Mouse (Mus musculus): ENCODE data around the gene Phf6. TPM values are rescaled to one million over a fixed set of nuclear protein-coding genes. Genes with fewer than 3 reads are reported as not detected.
"Not testable (repeated sequence)": the region's sequence is repeated elsewhere in the genome, so short reads cannot be mapped to it uniquely, and the experiment has no call there.

Phf6 gene
- total RNA-seq (2014; rRNA removed): 29.7 and 32.9 TPM in 2 replicates
- polyA plus RNA-seq (2015; fragmentation: Nextera tagmentation; extraction: Ambion mirVana): 34.6 and 35.4 TPM in 2 replicates

GRCm38 (mm10) chrX:52911587-52912371, at the start of gene Phf6:
Gene Phf6, plus strand, starts transcription at chrX:52912266.
- Histone ChIP-seq H3K36me3 (ENCODE audit: insufficient read depth, low read length) (no peaks in the 10 kb centered on the region), H3K27ac (peak within 1 kb of the TSS; percentile 92), H3K4me3 (ENCODE audit: low read length) (peak within 1 kb of the TSS; percentile 60), H3K4me1 (ENCODE audit: insufficient read depth, low read length) (no peaks in the 10 kb centered on the region), H3K9me3 (ENCODE audit: low read length) (no peaks in the 10 kb centered on the region), H3K4me2 (ENCODE audit: low read depth, low read length) (peak within 1 kb of the TSS; percentile 55), H3K9ac (replicated peaks; ENCODE audit: low read length) (peak within 1 kb of the TSS; percentile 75), H3K27me3 (ENCODE audit: insufficient read depth, low read length) (no peaks in the 10 kb centered on the region)
- peak; percentile 99 for ATAC-seq
- 22% methylated on average over 52 of the region's 54 CpGs for WGBS
- peak; percentile 96 for DNase-seq (ENCODE audit: low spot score)
- TF ChIP-seq CTCF (IDR thresholded peaks at IDR 0.05; ENCODE audit: low read depth): no peak

DNA sequence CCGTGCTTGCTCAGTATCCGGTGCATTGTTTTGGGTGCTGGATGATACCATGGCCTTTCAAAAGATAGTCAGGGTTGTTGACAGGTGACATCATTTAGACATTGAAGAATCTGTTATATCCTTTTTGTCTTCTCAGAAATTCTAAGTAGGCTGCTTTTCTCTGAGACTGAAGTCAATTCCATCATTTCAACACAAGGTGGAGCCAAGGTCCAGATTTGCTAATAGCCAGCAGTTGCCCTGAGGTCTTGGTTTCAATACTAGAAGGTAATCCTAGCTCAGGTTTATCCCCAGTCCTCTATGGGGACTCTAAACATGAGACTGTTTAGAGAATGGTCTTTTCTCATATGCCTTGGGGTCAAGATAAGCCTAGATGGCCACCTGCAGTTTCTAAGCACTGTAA, 47.9 kb upstream of the Phf6 start:
- H3K4me1 ChIP-seq (ENCODE audit: insufficient read depth, low read length): no peaks in the 10 kb centered on the region
- peak; percentile 61 for DNase-seq (ENCODE audit: low spot score)
- no peak for ATAC-seq
- no peak overlapping the region for H3K4me2 ChIP-seq (ENCODE audit: low read depth, low read length)
- no peak overlapping the region for H3K9ac ChIP-seq (replicated peaks; ENCODE audit: low read length)
- no peak overlapping the region for H3K4me3 ChIP-seq (ENCODE audit: low read length)
- H3K27me3 ChIP-seq (ENCODE audit: insufficient read depth, low read length): no peaks in the 10 kb centered on the region
- WGBS: 66% methylated on average over 2 of the region's 2 CpGs
- H3K9me3 ChIP-seq (ENCODE audit: low read length): no peaks in the 10 kb centered on the region
- peak; percentile 68 for TF ChIP-seq CTCF (IDR thresholded peaks at IDR 0.05; ENCODE audit: low read depth)
- no peaks in the 10 kb centered on the region for H3K36me3 ChIP-seq (ENCODE audit: insufficient read depth, low read length)
- H3K27ac ChIP-seq: no peak overlapping the region

DNA sequence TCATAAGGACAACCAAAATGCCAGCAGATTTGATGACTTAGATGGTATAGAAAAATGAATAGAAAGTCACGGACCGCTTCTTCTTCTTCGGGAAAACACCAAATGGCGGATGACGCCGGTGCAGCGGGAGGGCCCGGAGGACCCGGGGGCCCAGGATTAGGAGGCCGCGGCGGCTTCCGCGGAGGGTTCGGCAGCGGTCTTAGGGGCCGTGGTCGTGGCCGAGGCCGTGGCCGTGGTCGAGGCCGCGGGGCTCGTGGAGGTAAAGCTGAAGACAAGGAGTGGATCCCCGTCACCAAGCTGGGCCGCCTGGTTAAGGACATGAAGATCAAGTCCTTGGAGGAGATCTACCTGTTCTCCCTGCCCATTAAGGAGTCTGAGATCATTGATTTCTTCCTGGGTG, 13.6 kb upstream of the Phf6 start:
- not testable (repeated sequence) for H3K36me3 ChIP-seq (ENCODE audit: insufficient read depth, low read length); H3K27me3 ChIP-seq (ENCODE audit: insufficient read depth, low read length); ATAC-seq; DNase-seq (ENCODE audit: low spot score); H3K4me1 ChIP-seq (ENCODE audit: insufficient read depth, low read length); H3K4me3 ChIP-seq (ENCODE audit: low read length); H3K4me2 ChIP-seq (ENCODE audit: low read depth, low read length); H3K9me3 ChIP-seq (ENCODE audit: low read length); H3K9ac ChIP-seq (replicated peaks; ENCODE audit: low read length); H3K27ac ChIP-seq
- WGBS: 82% methylated on average over 18 of the region's 27 CpGs

- 23% methylated on average over 25 of the region's 26 CpGs for WGBS
- Histone ChIP-seq H3K36me3 (ENCODE audit: insufficient read depth, low read length) (no peaks in the 10 kb centered on the region), H3K4me3 (ENCODE audit: low read length) (peak overlapping the region; percentile 60), H3K27me3 (ENCODE audit: insufficient read depth, low read length) (no peaks in the 10 kb centered on the region), H3K27ac (peak overlapping the region; percentile 92), H3K4me2 (ENCODE audit: low read depth, low read length) (peak overlapping the region; percentile 55), H3K9me3 (ENCODE audit: low read length) (no peaks in the 10 kb centered on the region), H3K9ac (replicated peaks; ENCODE audit: low read length) (peak overlapping the region; percentile 75), H3K4me1 (ENCODE audit: insufficient read depth, low read length) (no peaks in the 10 kb centered on the region)
- ATAC-seq: no peak; the same call in 1 of the 2 replicates
- TF ChIP-seq CTCF (IDR thresholded peaks at IDR 0.05; ENCODE audit: low read depth): no peak
- DNase-seq (ENCODE audit: low spot score): no peak
Observed at GRCm38 (mm10) chrX:52912372-52912728, 284 bp downstream of the Phf6 start.

GRCm38 (mm10) chrX:52912826-52913701, 998 bp downstream of the Phf6 start:
- Histone ChIP-seq H3K4me3 (ENCODE audit: low read length) (peak overlapping the region; percentile 60), H3K27me3 (ENCODE audit: insufficient read depth, low read length) (no peaks in the 10 kb centered on the region), H3K9me3 (ENCODE audit: low read length) (no peaks in the 10 kb centered on the region), H3K36me3 (ENCODE audit: insufficient read depth, low read length) (no peaks in the 10 kb centered on the region), H3K27ac (peak overlapping the region; percentile 92), H3K4me2 (ENCODE audit: low read depth, low read length) (peak overlapping the region; percentile 55), H3K4me1 (ENCODE audit: insufficient read depth, low read length) (no peaks in the 10 kb centered on the region), H3K9ac (replicated peaks; ENCODE audit: low read length) (peak overlapping the region; percentile 75)
- ATAC-seq (no peak), DNase-seq (ENCODE audit: low spot score) (peak; percentile 31)
- TF ChIP-seq CTCF (IDR thresholded peaks at IDR 0.05; ENCODE audit: low read depth): no peak
- 29% methylated on average over 31 of the region's 31 CpGs for WGBS

DNA sequence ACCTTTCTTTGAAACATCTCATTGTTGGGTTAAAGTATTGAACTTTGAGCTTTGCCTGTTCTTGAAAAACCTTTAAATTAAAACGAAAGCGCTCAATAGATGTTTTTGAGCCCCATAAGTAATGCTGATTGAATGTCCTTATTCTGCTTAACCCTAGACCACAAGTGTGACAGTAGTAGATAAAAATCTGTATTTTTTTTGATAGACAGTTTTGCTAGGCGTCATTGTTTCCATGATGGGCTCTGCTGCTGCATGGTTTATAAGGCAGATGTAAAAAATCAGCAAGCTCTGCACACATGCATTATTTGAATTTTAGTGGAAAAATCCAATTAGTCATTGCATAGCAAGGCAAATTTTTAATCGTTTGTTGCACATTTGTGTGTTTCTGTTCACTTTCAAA, 1.8 kb downstream of the Phf6 start:
- DNase-seq (ENCODE audit: low spot score): no peak
- no peak for ATAC-seq
- Histone ChIP-seq H3K9me3 (ENCODE audit: low read length) (no peaks in the 10 kb centered on the region), H3K27ac (no peak overlapping the region), H3K36me3 (ENCODE audit: insufficient read depth, low read length) (no peaks in the 10 kb centered on the region), H3K27me3 (ENCODE audit: insufficient read depth, low read length) (no peaks in the 10 kb centered on the region), H3K4me2 (ENCODE audit: low read depth, low read length) (peak overlapping the region; percentile 55), H3K9ac (replicated peaks; ENCODE audit: low read length) (peak overlapping the region; percentile 75; the same call in 1 of the 2 replicates), H3K4me1 (ENCODE audit: insufficient read depth, low read length) (no peaks in the 10 kb centered on the region), H3K4me3 (ENCODE audit: low read length) (peak overlapping the region; percentile 60)
- TF ChIP-seq CTCF (IDR thresholded peaks at IDR 0.05; ENCODE audit: low read depth): no peak
- WGBS: 46% methylated on average over 4 of the region's 4 CpGs
